Mouse (Mus musculus): ENCODE results near the gene Kdelc2. TPM values are rescaled to one million over a fixed set of nuclear protein-coding genes. Genes with fewer than 3 reads are reported as not detected.

Gene Kdelc2
- total and polyA plus RNA-seq, 2 experiments from 2014 or later = 5.9 to 7.0 TPM

GRCm38 (mm10) chr9:53450609-53451008, 66.8 kb downstream of the Kdelc2 start:
- Histone ChIP-seq H3K4me2 (ENCODE audit: low read depth, low read length, poor library complexity, severe bottlenecking) (no peak overlapping the region), H3K9ac (replicated peaks; ENCODE audit: low read length, poor library complexity, severe bottlenecking) (no peak overlapping the region), H3K4me1 (ENCODE audit: insufficient read depth, low read length) (no peaks in the 10 kb centered on the region), H3K27ac (ENCODE audit: low read depth, low read length) (no peak overlapping the region), H3K4me3 (ENCODE audit: low read depth, low read length) (no peak overlapping the region), H3K9me3 (ENCODE audit: low read length) (no peaks in the 10 kb centered on the region), H3K27me3 (ENCODE audit: insufficient read depth, low read length) (no peaks in the 10 kb centered on the region), H3K36me3 (ENCODE audit: insufficient read depth, low read length) (peaks cover 31% of the 10 kb centered on the region)
- DNase-seq (ENCODE audit: low spot score) = no peak
- WGBS = 98% methylated on average over 1 of the region's 1 CpGs
- ATAC-seq (ENCODE audit: low FRiP score) = no peak
- TF ChIP-seq CTCF (IDR thresholded peaks at IDR 0.05) = no peak

Small RNA genes within 50 kb of the gene (microRNA-seq; reads per million reads assigned to microRNA genes)
- not detected for gene Mir130c (ENCODE audit: borderline number of aligned reads)

Other genes with a start within 250 kb of the Kdelc2 start
- 10.0 and 10.9 TPM in 2 replicates for gene Ddx10, start 136.0 kb upstream of the Kdelc2 start, total RNA-seq (2014; rRNA removed)
- gene Ddx10, start 136.0 kb upstream of the Kdelc2 start, polyA plus RNA-seq (2015; fragmentation: Nextera tagmentation; extraction: Ambion mirVana) = 18.2 and 19.3 TPM in 2 replicates
- gene Exph5, start 82.4 kb upstream of the Kdelc2 start, total RNA-seq (2014; rRNA removed) = 1.1 and 1.3 TPM in 2 replicates
- 0.16 and 0.20 TPM in 2 replicates for gene Exph5, start 82.4 kb upstream of the Kdelc2 start, polyA plus RNA-seq (2015; fragmentation: Nextera tagmentation; extraction: Ambion mirVana)
- gene 4930550C14Rik, start 18.3 kb downstream of the Kdelc2 start, total RNA-seq (2014; rRNA removed) = 0.71 TPM in 1 of 2 replicates, not detected in the other
- gene 4930550C14Rik, start 18.3 kb downstream of the Kdelc2 start, polyA plus RNA-seq (2015; fragmentation: Nextera tagmentation; extraction: Ambion mirVana) = 0.36 and 0.49 TPM in 2 replicates
- 6.7 and 9.7 TPM in 2 replicates for gene Atm, start 152.7 kb downstream of the Kdelc2 start, total RNA-seq (2014; rRNA removed)
- 3.2 and 4.4 TPM in 2 replicates for gene Atm, start 152.7 kb downstream of the Kdelc2 start, polyA plus RNA-seq (2015; fragmentation: Nextera tagmentation; extraction: Ambion mirVana)
- gene Npat, start 153.0 kb downstream of the Kdelc2 start, total RNA-seq (2014; rRNA removed) = 11.3 and 15.1 TPM in 2 replicates
- gene Npat, start 153.0 kb downstream of the Kdelc2 start, polyA plus RNA-seq (2015; fragmentation: Nextera tagmentation; extraction: Ambion mirVana) = 7.8 and 8.3 TPM in 2 replicates
- 126 and 130 TPM in 2 replicates for gene Acat1, start 226.4 kb downstream of the Kdelc2 start, total RNA-seq (2014; rRNA removed)
- gene Acat1, start 226.4 kb downstream of the Kdelc2 start, polyA plus RNA-seq (2015; fragmentation: Nextera tagmentation; extraction: Ambion mirVana) = 169 and 182 TPM in 2 replicates

Measured in midbrain, postnatal 0 days (tissue).